Mouse (Mus musculus): ENCODE data around the gene Copb1. TPM values are rescaled to one million over a fixed set of nuclear protein-coding genes. Genes with fewer than 3 reads are reported as not detected.

Copb1 gene
- 24.1 and 30.9 TPM in 2 replicates for polyA plus RNA-seq (2012; rRNA removed)

DNA sequence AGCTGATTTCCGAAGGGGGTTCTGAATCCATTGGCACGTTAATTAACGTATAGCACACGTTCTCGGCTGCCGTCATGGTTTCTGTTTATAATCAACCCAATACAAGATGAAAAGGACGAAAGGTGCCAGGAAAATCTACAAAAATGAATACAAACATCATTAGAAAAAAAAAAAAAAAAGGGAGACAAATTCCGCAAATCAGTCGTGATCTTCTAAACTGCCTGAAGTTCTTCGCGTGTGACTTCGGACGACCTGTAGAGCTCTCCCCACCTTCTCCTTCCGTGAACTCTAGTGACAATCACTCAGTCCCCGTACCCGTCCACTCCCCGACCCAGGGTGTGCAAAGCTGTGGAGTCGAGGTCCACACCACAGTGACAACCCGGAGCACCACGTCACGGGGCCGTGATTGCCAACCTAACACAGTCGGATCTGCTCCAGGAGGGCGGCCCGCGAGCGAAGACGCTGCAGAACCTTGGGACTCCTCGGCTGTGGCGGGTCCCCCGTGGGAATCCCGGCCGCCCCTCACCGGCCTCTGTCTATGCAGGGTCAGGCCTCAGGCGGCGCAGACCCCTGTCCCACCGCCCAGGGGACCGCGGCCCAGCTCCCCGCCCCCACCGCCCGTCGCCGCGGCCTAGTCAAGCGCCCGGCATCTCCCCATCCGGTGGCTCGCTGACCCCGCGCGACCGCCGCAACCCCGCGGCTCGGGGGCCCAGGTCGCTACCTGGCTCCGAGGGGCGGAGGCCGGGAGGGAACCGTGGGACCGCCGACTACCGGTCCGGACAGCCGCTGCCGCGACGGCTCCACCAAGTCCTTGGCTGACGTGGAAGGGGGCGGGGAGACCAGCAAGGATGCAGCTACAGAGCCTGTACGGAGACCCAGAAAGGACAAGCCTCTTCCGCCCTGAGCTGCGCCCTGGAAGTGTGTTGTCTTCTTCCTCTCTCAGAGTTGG lies at the start of gene Copb1:
TSS of gene Copb1 (minus strand) at position 827 of the 949 bp plus-strand sequence.

DNA sequence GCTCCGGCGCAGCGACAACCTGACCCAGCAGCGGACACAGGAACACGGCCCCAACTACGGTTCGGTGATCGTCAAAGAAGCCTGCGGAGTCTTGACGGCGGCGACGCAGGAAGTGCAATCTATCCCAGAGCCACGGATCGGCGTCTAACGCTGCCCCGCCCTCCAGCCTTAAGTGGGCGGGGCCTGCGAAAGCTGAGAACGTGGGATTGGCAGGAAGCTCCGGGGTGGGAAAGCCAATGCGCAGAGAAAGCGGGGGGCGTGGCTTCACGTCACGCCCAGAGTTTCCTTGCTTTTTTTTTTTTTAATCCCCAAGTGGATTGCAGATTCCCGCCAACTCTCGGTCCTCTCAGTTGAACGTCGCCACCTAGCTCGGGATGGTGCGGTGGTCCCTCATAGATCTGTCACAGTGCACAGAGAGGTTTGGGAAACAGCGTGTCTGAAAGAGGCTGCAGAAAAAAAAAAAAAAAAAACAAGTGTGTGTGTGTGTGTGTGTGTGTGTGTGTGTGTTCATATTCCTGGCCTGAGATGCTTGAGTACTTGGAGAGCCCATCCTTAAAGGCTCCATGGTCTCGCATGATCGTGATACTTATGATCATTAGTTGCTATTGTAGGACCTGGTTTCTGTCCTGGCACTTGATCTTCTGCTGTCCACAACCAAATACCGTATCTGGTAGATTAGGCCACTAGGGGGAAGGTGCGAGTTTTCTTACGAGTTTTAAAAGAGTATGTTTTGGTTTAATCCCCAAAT lies 21.7 kb upstream of the Copb1 start, which contains the start of gene Psma1:
TSS of gene Psma1 (minus strand) at position 114 of the 748 bp plus-strand sequence.

Other genes starting within 250 kb of the Copb1 start
- 24.0 and 31.5 TPM in 2 replicates for gene Rras2, start 136.9 kb downstream of the Copb1 start, polyA plus RNA-seq (2012; rRNA removed)
- gene Psma1, start 21.4 kb upstream of the Copb1 start, polyA plus RNA-seq (2012; rRNA removed), result 39.9 and 67.3 TPM in 2 replicates
- 5.1 and 10.0 TPM in 2 replicates for gene Pde3b, start 160.6 kb upstream of the Copb1 start, polyA plus RNA-seq (2012; rRNA removed)

All from ovary, adult 2 months (tissue).